Mouse (Mus musculus) liver, embryonic 11.5 days (tissue): Measurements from ENCODE around the gene Zfp385c. TPM values are rescaled to one million over a fixed set of nuclear protein-coding genes. Genes with fewer than 3 reads are reported as not detected.
"Not testable (repeated sequence)": the region's sequence is repeated elsewhere in the genome, so short reads cannot be mapped to it uniquely, and the experiment has no call there.

ENCODE experiments used
- ATAC-seq: fragments of 200-750 bp; cut with Nextera tagmentation; replicated peaks from 2 replicates; pipeline ENCODE4 v1.8.0; 2017; ENCODE audit warnings: moderate number of reproducible peaks, mild to moderate bottlenecking, moderate TSS enrichment, moderate library complexity; ENCODE audit not compliant: low FRiP score
- DNase-seq: peaks from one replicate; pipeline ENCODE4 v3.0.0-alpha.2; 2017; ENCODE audit warnings: low spot score
- H3K27ac ChIP-seq: fragments of 300-500 bp; sonication (generic); 2 replicates; pipeline ENCODE4 v1.5.1; 2014; ENCODE audit warnings: mild to moderate bottlenecking, low read depth, low read length, control low read depth
- H3K27me3 ChIP-seq: fragments of 300-500 bp; sonication (generic); replicated peaks from 2 replicates; pipeline ENCODE4 v1.6.1; 2014; ENCODE audit warnings: low read length, mixed read lengths; ENCODE audit not compliant: control insufficient read depth, insufficient read depth
- H3K36me3 ChIP-seq: fragments of 300-500 bp; sonication (generic); 2 replicates; pipeline ENCODE4 v1.6.1; 2014; ENCODE audit warnings: mild to moderate bottlenecking, low read length, moderate library complexity, mixed read lengths; ENCODE audit not compliant: control insufficient read depth, insufficient read depth
- H3K4me1 ChIP-seq: fragments of 300-500 bp; sonication (generic); replicated peaks from 2 replicates; pipeline ENCODE4 v1.6.1; 2014; ENCODE audit warnings: low read length, mixed read lengths; ENCODE audit not compliant: control insufficient read depth, insufficient read depth
- H3K4me2 ChIP-seq: fragments of 300-500 bp; sonication (generic); 2 replicates; pipeline ENCODE4 v1.6.1; 2014; ENCODE audit warnings: mild to moderate bottlenecking, control low read depth, moderate library complexity
- H3K4me3 ChIP-seq: fragments of 300-500 bp; sonication (generic); 2 replicates; pipeline ENCODE4 v1.5.1; 2014; ENCODE audit warnings: low read depth, low read length, control low read depth
- H3K9ac ChIP-seq: fragments of 300-500 bp; sonication (generic); 2 replicates; pipeline ENCODE4 v1.6.1; 2014; ENCODE audit warnings: low read depth, low read length, control low read depth
- H3K9me3 ChIP-seq: fragments of 300-500 bp; sonication (generic); 2 replicates; pipeline ENCODE4 v1.6.1; 2016; ENCODE audit warnings: low read length, inconsistent platforms, mixed read lengths; ENCODE audit not compliant: control insufficient read depth
- whole genome bisulfite sequencing: fragments of 180-500 bp; shearing (Covaris S2); extraction: QIAGEN DNeasy Blood & Tissue Kit; methylation state at CpG from one replicate; pipeline ENCODE4 v1.1.7; 2014; 5-methylcytosine and 5-hydroxymethylcytosine counted together
- polyA plus RNA-seq: library from polyadenylated mRNA; unstranded; fragments of >200 nt; fragmentation: Nextera tagmentation; extraction: Ambion mirVana; gene quantifications from 2 replicates; pipeline ENCODE4 v1.2.1, GENCODE M21; 2014

Zfp385c gene
- polyA plus RNA-seq, 1 experiment from 2014 or later, result not detected

DNA sequence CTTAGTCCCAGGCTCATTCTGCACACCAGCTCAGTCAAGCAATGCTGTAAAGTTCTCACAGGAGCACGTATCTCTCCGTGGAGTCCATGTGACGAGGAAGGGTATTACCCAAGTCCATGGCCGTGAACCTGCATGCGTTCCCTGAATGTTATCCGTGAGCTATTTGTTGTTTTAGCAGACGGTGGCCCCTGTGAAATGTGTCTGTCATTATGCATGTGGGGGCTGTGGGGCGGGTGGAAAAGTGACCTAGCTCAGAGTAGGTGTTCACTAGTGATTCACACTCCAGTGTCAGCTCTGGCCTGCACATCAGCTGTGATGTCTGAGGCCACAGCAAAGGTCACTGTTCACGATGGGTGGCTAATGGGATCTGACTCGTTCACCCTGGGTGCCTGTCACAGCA, 32.4 kb downstream of the Zfp385c start:
- ATAC-seq (no peak), DNase-seq (no peak)
- Histone ChIP-seq H3K4me2 (no peak overlapping the region), H3K4me3 (no peak overlapping the region), H3K36me3 (no peaks in the 10 kb centered on the region), H3K27ac (no peak overlapping the region), H3K27me3 (no peaks in the 10 kb centered on the region), H3K4me1 (peaks cover 4% of the 10 kb centered on the region; the same call in 1 of the 2 replicates), H3K9ac (no peak overlapping the region), H3K9me3 (no peaks in the 10 kb centered on the region)
- WGBS, result 72% methylated on average over 10 of the region's 10 CpGs

DNA sequence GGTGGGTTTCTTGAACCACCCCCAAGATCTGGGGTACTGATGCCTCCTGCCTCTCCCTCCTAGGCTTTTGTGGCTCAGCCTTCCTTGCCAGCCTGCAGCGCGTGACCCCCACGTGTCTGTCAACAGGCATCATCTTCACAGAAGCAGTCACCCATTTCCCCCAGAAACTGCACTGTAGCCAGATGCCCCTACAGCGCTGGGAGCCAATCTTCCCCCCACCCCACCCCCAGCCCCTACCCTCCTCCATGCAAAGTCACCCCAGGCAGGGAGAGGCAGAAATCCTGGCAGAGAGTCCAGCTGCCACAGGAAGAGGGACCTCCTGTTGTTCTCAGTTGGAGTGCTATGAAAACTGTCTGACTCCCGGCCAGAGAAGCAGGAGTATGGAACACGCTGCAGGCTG, 35.8 kb downstream of the Zfp385c start:
- Histone ChIP-seq H3K27me3 (peaks cover 7% of the 10 kb centered on the region), H3K4me2 (no peak overlapping the region), H3K27ac (no peak overlapping the region), H3K9me3 (no peaks in the 10 kb centered on the region), H3K36me3 (no peaks in the 10 kb centered on the region), H3K9ac (no peak overlapping the region), H3K4me1 (peaks cover 4% of the 10 kb centered on the region; the same call in 1 of the 2 replicates), H3K4me3 (no peak overlapping the region)
- WGBS, result 18% methylated on average over 6 of the region's 6 CpGs
- no peak for DNase-seq
- ATAC-seq, result no peak

DNA sequence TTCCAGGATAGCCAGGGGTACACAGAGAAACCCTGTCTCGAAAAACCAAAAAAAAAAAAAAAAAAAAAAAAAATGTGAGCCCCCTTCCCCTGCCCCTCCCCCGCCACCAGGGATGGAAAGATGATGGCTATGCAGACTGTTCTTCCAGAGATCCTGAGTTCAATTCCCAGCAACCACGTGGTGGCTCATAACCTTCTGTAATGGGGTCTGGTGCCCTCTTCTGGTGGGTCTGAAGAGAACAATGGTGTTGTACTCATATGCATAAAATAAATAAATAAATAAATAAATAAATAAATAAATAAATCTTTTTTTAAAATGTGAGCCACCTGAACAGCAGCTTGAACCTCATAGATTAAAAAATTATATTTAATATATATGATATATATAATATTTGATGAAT, 36.7 kb downstream of the Zfp385c start:
- H3K4me3 ChIP-seq, H3K4me2 ChIP-seq, H3K4me1 ChIP-seq, H3K36me3 ChIP-seq, H3K9me3 ChIP-seq, H3K9ac ChIP-seq, H3K27ac ChIP-seq, DNase-seq, ATAC-seq: not testable (repeated sequence)
- WGBS, result 45% methylated on average over 2 of the region's 3 CpGs
- H3K27me3 ChIP-seq, result peaks cover 15% of the 10 kb centered on the region

DNA sequence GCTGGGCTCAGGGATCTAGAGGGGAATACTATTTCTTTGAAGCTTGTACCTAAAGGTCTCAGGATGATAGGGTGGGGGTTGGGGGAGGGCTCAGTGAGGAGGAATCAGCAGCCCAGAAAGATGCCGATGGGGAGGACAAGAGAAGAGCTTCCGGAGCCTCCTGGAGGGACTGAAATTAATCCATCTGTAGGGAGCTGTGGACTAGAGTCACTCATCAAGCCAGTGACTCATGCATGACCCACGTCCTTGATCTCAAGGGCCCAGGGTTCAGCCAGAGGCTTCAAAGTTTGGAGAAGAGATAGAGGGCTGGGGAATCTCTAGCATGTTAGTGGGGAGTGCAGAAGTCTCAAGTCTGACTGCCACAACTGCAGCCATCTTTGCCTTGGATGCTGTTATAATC, 40.5 kb downstream of the Zfp385c start:
- Histone ChIP-seq H3K4me1 (peaks cover 4% of the 10 kb centered on the region; the same call in 1 of the 2 replicates), H3K36me3 (no peaks in the 10 kb centered on the region), H3K9me3 (no peaks in the 10 kb centered on the region), H3K27ac (no peak overlapping the region), H3K9ac (no peak overlapping the region), H3K4me2 (no peak overlapping the region), H3K27me3 (peaks cover 29% of the 10 kb centered on the region), H3K4me3 (no peak overlapping the region)
- ATAC-seq (no peak), DNase-seq (no peak)
- WGBS, result 13% methylated on average over 3 of the region's 3 CpGs

DNA sequence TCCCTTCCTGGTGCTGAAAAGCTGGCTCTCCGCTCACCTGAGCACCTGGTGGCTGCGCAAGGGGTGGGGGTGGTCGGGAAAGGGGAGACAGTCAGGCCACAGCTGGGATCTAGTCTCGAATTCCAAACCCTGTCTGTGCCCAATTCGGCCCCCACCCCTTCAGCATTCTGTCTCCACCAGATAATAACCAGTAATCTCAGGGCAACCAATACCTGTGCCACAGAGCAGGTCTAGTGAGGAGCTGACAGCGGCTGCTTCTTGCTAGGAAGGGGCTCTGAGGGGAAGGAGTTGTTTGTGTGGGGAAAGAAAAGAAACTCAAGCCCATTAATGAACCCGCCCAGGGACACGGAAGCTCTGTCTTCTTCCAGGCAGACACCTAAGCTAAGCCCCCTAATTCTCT, 41.0 kb downstream of the Zfp385c start:
- peaks cover 29% of the 10 kb centered on the region for H3K27me3 ChIP-seq
- no peak overlapping the region for H3K9ac ChIP-seq
- no peak overlapping the region for H3K4me2 ChIP-seq
- no peaks in the 10 kb centered on the region for H3K9me3 ChIP-seq
- no peak overlapping the region for H3K4me3 ChIP-seq
- 19% methylated on average over 8 of the region's 8 CpGs for WGBS
- DNase-seq, result no peak
- no peaks in the 10 kb centered on the region for H3K36me3 ChIP-seq
- peaks cover 2% of the 10 kb centered on the region; the same call in 1 of the 2 replicates for H3K4me1 ChIP-seq
- no peak overlapping the region for H3K27ac ChIP-seq
- ATAC-seq, result no peak

- DNase-seq (no peak), ATAC-seq (no peak)
- Histone ChIP-seq H3K27me3 (peaks cover 29% of the 10 kb centered on the region), H3K4me1 (no peaks in the 10 kb centered on the region), H3K9me3 (no peaks in the 10 kb centered on the region), H3K4me2 (no peak overlapping the region), H3K36me3 (no peaks in the 10 kb centered on the region), H3K27ac (no peak overlapping the region), H3K4me3 (no peak overlapping the region), H3K9ac (no peak overlapping the region)
- WGBS, result 85% methylated on average over 8 of the region's 8 CpGs
These were observed 43.9 kb downstream of the Zfp385c start for GRCm38 (mm10) chr11:100648405-100648804.

GRCm38 (mm10) chr11:100646265-100646664, 46.0 kb downstream of the Zfp385c start:
- H3K36me3 ChIP-seq, result no peaks in the 10 kb centered on the region
- H3K4me1 ChIP-seq, result no peaks in the 10 kb centered on the region
- peaks cover 23% of the 10 kb centered on the region for H3K27me3 ChIP-seq
- 0% methylated on average over 1 of the region's 1 CpGs for WGBS
- DNase-seq, result no peak
- H3K9ac ChIP-seq, result no peak overlapping the region
- no peak overlapping the region for H3K4me3 ChIP-seq
- H3K4me2 ChIP-seq, result no peak overlapping the region
- no peaks in the 10 kb centered on the region for H3K9me3 ChIP-seq
- H3K27ac ChIP-seq, result no peak overlapping the region
- no peak for ATAC-seq

DNA sequence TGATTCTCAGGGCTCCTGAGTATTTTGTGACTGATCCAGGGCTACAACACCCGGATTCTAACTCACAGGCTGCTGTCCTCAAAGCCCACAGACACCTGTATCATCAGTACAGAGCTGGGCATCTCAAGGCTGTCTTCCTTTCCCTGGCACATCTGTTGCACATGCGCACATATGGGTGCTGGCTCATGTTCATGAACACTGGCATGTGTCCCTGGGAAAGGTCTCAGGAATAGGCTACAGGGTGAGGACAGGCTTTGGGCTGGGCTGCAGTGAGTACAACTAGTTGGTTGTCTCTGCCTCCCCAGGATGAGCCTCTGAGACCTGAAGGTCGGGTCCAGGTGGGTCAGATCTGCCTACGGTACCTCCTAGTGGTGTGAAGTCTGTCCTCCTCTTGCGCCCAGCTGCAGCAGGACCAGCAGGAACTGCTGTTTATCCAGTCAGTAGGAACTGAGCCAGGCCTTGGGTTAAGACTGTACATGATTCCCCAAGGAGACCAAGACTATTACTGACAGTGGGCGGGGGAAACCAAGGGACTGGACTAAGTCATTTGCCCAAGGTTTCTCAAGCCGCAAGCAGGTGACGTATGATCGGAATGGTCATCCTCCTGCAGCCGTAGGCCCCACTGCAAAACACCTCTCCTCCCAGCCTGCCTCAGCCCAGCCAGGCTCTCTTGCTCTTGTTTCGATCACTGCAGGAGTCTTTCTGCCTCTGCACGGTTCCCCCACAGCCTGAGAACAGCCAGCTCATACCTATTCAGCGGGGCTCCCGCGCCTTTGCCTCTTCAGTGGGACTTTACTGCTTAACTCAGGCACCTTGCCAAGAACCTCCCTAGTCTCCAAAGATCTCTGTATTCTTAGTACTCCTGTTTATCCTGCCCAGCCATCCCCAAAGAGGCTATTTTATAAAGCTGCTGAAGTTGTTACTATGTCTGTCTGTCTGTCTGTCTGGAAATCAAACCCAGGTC, 48.4 kb downstream of the Zfp385c start:
- no peak for ATAC-seq
- WGBS, result 67% methylated on average over 15 of the region's 15 CpGs
- H3K27me3 ChIP-seq, result peaks cover 26% of the 10 kb centered on the region

More for the DNA sequence above, 48.4 kb downstream of the Zfp385c start:
- Histone ChIP-seq H3K9ac (no peak overlapping the region), H3K4me3 (no peak overlapping the region), H3K4me1 (no peaks in the 10 kb centered on the region), H3K36me3 (no peaks in the 10 kb centered on the region), H3K4me2 (no peak overlapping the region), H3K27ac (no peak overlapping the region), H3K9me3 (no peaks in the 10 kb centered on the region)
- no peak for DNase-seq
